Mouse (Mus musculus) limb, embryonic 12.5 days (tissue): Measurements from ENCODE around the gene Itpr2. TPM values are rescaled to one million over a fixed set of nuclear protein-coding genes. Genes with fewer than 3 reads are reported as not detected.

Experiments used
- ATAC-seq: fragments of 200-750 bp; cut with Nextera tagmentation; 2 replicates; pipeline ENCODE4 v1.8.0; 2017; ENCODE audit warnings: low read depth, moderate TSS enrichment; ENCODE audit not compliant: insufficient number of reproducible peaks, insufficient read depth, low FRiP score, low TSS enrichment
- H3K27ac ChIP-seq: fragments of 300-500 bp; sonication (generic); 2 replicates; pipeline ENCODE4 v1.5.1; 2016; ENCODE audit warnings: mild to moderate bottlenecking, moderate library complexity
- H3K27me3 ChIP-seq: fragments of 300-500 bp; sonication (generic); 2 replicates; pipeline ENCODE4 v1.6.1; 2016; ENCODE audit warnings: mild to moderate bottlenecking, moderate library complexity
- H3K36me3 ChIP-seq: fragments of 300-500 bp; sonication (generic); 2 replicates; pipeline ENCODE4 v1.6.1; 2016; ENCODE audit warnings: mild to moderate bottlenecking, moderate library complexity
- H3K4me1 ChIP-seq: fragments of 300-500 bp; sonication (generic); replicated peaks from 2 replicates; pipeline ENCODE4 v1.6.1; 2016
- H3K4me2 ChIP-seq: fragments of 300-500 bp; sonication (generic); 2 replicates; pipeline ENCODE4 v1.6.1; 2016; ENCODE audit warnings: mild to moderate bottlenecking, moderate library complexity
- H3K4me3 ChIP-seq: fragments of 300-500 bp; sonication (generic); replicated peaks from 2 replicates; pipeline ENCODE4 v1.5.1; 2016; ENCODE audit warnings: mild to moderate bottlenecking
- H3K9ac ChIP-seq: fragments of 300-500 bp; sonication (generic); replicated peaks from 2 replicates; pipeline ENCODE4 v1.6.1; 2016; ENCODE audit warnings: mild to moderate bottlenecking, moderate library complexity
- H3K9me3 ChIP-seq: fragments of 300-500 bp; sonication (generic); 2 replicates; pipeline ENCODE4 v1.6.1; 2016; ENCODE audit warnings: mild to moderate bottlenecking, moderate library complexity
- WGBS: fragments of 180-500 bp; shearing (Covaris S2); methylation state at CpG from one replicate; pipeline ENCODE4 v1.1.7; 2016; 5-methylcytosine and 5-hydroxymethylcytosine counted together
- polyA plus RNA-seq: library from polyadenylated mRNA; unstranded; fragments of >200 nt; fragmentation: Nextera tagmentation; extraction: Ambion mirVana; gene quantifications from 2 replicates; pipeline ENCODE4 v1.2.1, GENCODE M21; 2016

Gene Itpr2
- polyA plus RNA-seq, 1 experiment from 2014 or later, result 7.0 TPM

GRCm38 (mm10) chr6:146530769-146531168 lies 28.7 kb upstream of the Itpr2 start:
- Histone ChIP-seq H3K4me2 (no peak overlapping the region), H3K27me3 (no peaks in the 10 kb centered on the region), H3K36me3 (no peaks in the 10 kb centered on the region), H3K4me3 (no peak overlapping the region), H3K9me3 (no peaks in the 10 kb centered on the region), H3K27ac (no peak overlapping the region), H3K9ac (no peak overlapping the region), H3K4me1 (no peaks in the 10 kb centered on the region)
- WGBS, result 11% methylated on average over 5 of the region's 5 CpGs
- no peak for ATAC-seq

- ATAC-seq, result no peak
- H3K4me1 ChIP-seq, result no peaks in the 10 kb centered on the region
- no peaks in the 10 kb centered on the region for H3K36me3 ChIP-seq
- no peak overlapping the region for H3K9ac ChIP-seq
- no peak overlapping the region for H3K27ac ChIP-seq
- WGBS, result 21% methylated on average over 7 of the region's 7 CpGs
- H3K9me3 ChIP-seq, result no peaks in the 10 kb centered on the region
- no peak overlapping the region for H3K4me3 ChIP-seq
- H3K27me3 ChIP-seq, result no peaks in the 10 kb centered on the region
- no peak overlapping the region for H3K4me2 ChIP-seq
Observed at GRCm38 (mm10) chr6:146530363-146530762, 28.3 kb upstream of the Itpr2 start.

GRCm38 (mm10) chr6:146527537-146527936 lies 25.5 kb upstream of the Itpr2 start:
- H3K4me1 ChIP-seq, result no peaks in the 10 kb centered on the region
- H3K9ac ChIP-seq, result no peak overlapping the region
- 0 out of 2 replicates have a peak, but pooled peaks cover 5% of the 10 kb centered on the region for H3K9me3 ChIP-seq
- no peak overlapping the region for H3K4me2 ChIP-seq
- H3K36me3 ChIP-seq, result no peaks in the 10 kb centered on the region
- no peak overlapping the region for H3K27ac ChIP-seq
- no peaks in the 10 kb centered on the region for H3K27me3 ChIP-seq
- no peak for ATAC-seq
- no peak overlapping the region for H3K4me3 ChIP-seq
- WGBS, result 85% methylated on average over 2 of the region's 2 CpGs

- Histone ChIP-seq H3K9me3 (0 out of 2 replicates have a peak, but pooled peaks cover 5% of the 10 kb centered on the region), H3K4me2 (no peak overlapping the region), H3K4me1 (no peaks in the 10 kb centered on the region), H3K36me3 (no peaks in the 10 kb centered on the region), H3K9ac (no peak overlapping the region), H3K27ac (no peak overlapping the region), H3K4me3 (no peak overlapping the region), H3K27me3 (no peaks in the 10 kb centered on the region)
- ATAC-seq, result no peak
- WGBS, result 89% methylated on average over 2 of the region's 2 CpGs
Observed at GRCm38 (mm10) chr6:146525500-146525899, 23.5 kb upstream of the Itpr2 start.

- H3K27ac ChIP-seq, result no peak overlapping the region
- 83% methylated on average over 5 of the region's 5 CpGs for WGBS
- no peak overlapping the region for H3K4me3 ChIP-seq
- ATAC-seq, result no peak
- 0 out of 2 replicates have a peak, but pooled peaks cover 5% of the 10 kb centered on the region for H3K9me3 ChIP-seq
- H3K4me1 ChIP-seq, result no peaks in the 10 kb centered on the region
- H3K4me2 ChIP-seq, result no peak overlapping the region
- no peak overlapping the region for H3K9ac ChIP-seq
- no peaks in the 10 kb centered on the region for H3K27me3 ChIP-seq
- no peaks in the 10 kb centered on the region for H3K36me3 ChIP-seq
Observed at GRCm38 (mm10) chr6:146521456-146522245, 19.6 kb upstream of the Itpr2 start.

GRCm38 (mm10) chr6:146519019-146519418 lies 17.0 kb upstream of the Itpr2 start:
- H3K4me3 ChIP-seq, result no peak overlapping the region
- no peak for ATAC-seq
- H3K27ac ChIP-seq, result no peak overlapping the region
- no peak overlapping the region for H3K9ac ChIP-seq
- no peaks in the 10 kb centered on the region for H3K27me3 ChIP-seq
- H3K4me1 ChIP-seq, result no peaks in the 10 kb centered on the region
- no peaks in the 10 kb centered on the region for H3K36me3 ChIP-seq
- H3K9me3 ChIP-seq, result 0 out of 2 replicates have a peak, but pooled peaks cover 5% of the 10 kb centered on the region
- WGBS, result 72% methylated on average over 2 of the region's 2 CpGs
- no peak overlapping the region for H3K4me2 ChIP-seq

- Histone ChIP-seq H3K27me3 (no peaks in the 10 kb centered on the region), H3K4me3 (no peak overlapping the region), H3K27ac (no peak overlapping the region), H3K36me3 (no peaks in the 10 kb centered on the region), H3K4me1 (no peaks in the 10 kb centered on the region), H3K9ac (no peak overlapping the region), H3K9me3 (no peaks in the 10 kb centered on the region), H3K4me2 (no peak overlapping the region)
- WGBS, result 84% methylated on average over 6 of the region's 6 CpGs
- no peak for ATAC-seq
Observed at GRCm38 (mm10) chr6:146515936-146516335, 13.9 kb upstream of the Itpr2 start.

- ATAC-seq, result no peak
- Histone ChIP-seq H3K27me3 (no peaks in the 10 kb centered on the region), H3K9ac (no peak overlapping the region), H3K36me3 (no peaks in the 10 kb centered on the region), H3K4me2 (no peak overlapping the region), H3K4me3 (no peak overlapping the region), H3K27ac (no peak overlapping the region), H3K9me3 (no peaks in the 10 kb centered on the region), H3K4me1 (no peaks in the 10 kb centered on the region)
- WGBS, result 54% methylated on average over 7 of the region's 7 CpGs
Observed at GRCm38 (mm10) chr6:146514531-146514948, 12.5 kb upstream of the Itpr2 start.

GRCm38 (mm10) chr6:146513899-146514298 lies 11.9 kb upstream of the Itpr2 start:
- Histone ChIP-seq H3K9me3 (no peaks in the 10 kb centered on the region), H3K4me2 (no peak overlapping the region), H3K36me3 (no peaks in the 10 kb centered on the region), H3K27ac (no peak overlapping the region), H3K4me3 (no peak overlapping the region), H3K9ac (no peak overlapping the region), H3K4me1 (no peaks in the 10 kb centered on the region), H3K27me3 (no peaks in the 10 kb centered on the region)
- 72% methylated on average over 5 of the region's 5 CpGs for WGBS
- no peak for ATAC-seq

- no peaks in the 10 kb centered on the region for H3K4me1 ChIP-seq
- no peak overlapping the region for H3K9ac ChIP-seq
- H3K4me2 ChIP-seq, result no peak overlapping the region
- H3K36me3 ChIP-seq, result no peaks in the 10 kb centered on the region
- ATAC-seq, result no peak
- no peak overlapping the region for H3K27ac ChIP-seq
- no peak overlapping the region for H3K4me3 ChIP-seq
- 89% methylated on average over 8 of the region's 8 CpGs for WGBS
- H3K27me3 ChIP-seq, result no peaks in the 10 kb centered on the region
- H3K9me3 ChIP-seq, result no peaks in the 10 kb centered on the region
Observed at GRCm38 (mm10) chr6:146513384-146513783, 11.4 kb upstream of the Itpr2 start.

GRCm38 (mm10) chr6:146511511-146511910 lies 9.5 kb upstream of the Itpr2 start:
- H3K4me3 ChIP-seq, result no peak overlapping the region
- H3K9ac ChIP-seq, result no peak overlapping the region
- H3K9me3 ChIP-seq, result no peaks in the 10 kb centered on the region
- no peaks in the 10 kb centered on the region for H3K36me3 ChIP-seq
- no peaks in the 10 kb centered on the region for H3K4me1 ChIP-seq
- WGBS, result 83% methylated on average over 8 of the region's 8 CpGs
- no peak overlapping the region for H3K4me2 ChIP-seq
- ATAC-seq, result no peak
- H3K27me3 ChIP-seq, result no peaks in the 10 kb centered on the region
- H3K27ac ChIP-seq, result no peak overlapping the region

- Histone ChIP-seq H3K27ac (no peak overlapping the region), H3K9ac (no peak overlapping the region), H3K27me3 (no peaks in the 10 kb centered on the region), H3K4me2 (no peak overlapping the region), H3K4me3 (no peak overlapping the region), H3K9me3 (no peaks in the 10 kb centered on the region), H3K36me3 (no peaks in the 10 kb centered on the region), H3K4me1 (no peaks in the 10 kb centered on the region)
- ATAC-seq, result no peak
- WGBS, result 62% methylated on average over 2 of the region's 2 CpGs
Observed at GRCm38 (mm10) chr6:146509891-146510290, 7.9 kb upstream of the Itpr2 start.
